Mouse (Mus musculus) heart, embryonic 10.5 days (tissue): Measurements from ENCODE around the gene Slc15a1. TPM values are rescaled to one million over a fixed set of nuclear protein-coding genes. Genes with fewer than 3 reads are reported as not detected.
A peak's percentile ranks its signal among the peaks of the same experiment; 100 is the strongest.

Experiments used
- DNase-seq: peaks from one replicate; pipeline ENCODE4 v3.0.0-alpha.2; 2017; ENCODE audit warnings: low spot score
- H3K27ac ChIP-seq: fragments of 300-500 bp; sonication (generic); 2 replicates; pipeline ENCODE4 v1.5.1; 2016; ENCODE audit warnings: mild to moderate bottlenecking
- H3K27me3 ChIP-seq: fragments of 300-500 bp; sonication (generic); 2 replicates; pipeline ENCODE4 v1.6.1; 2016; ENCODE audit warnings: mild to moderate bottlenecking; ENCODE audit not compliant: poor library complexity, insufficient read depth, severe bottlenecking
- H3K36me3 ChIP-seq: fragments of 300-500 bp; sonication (generic); 2 replicates; pipeline ENCODE4 v1.6.1; 2016; ENCODE audit warnings: mild to moderate bottlenecking, moderate library complexity
- H3K4me1 ChIP-seq: fragments of 300-500 bp; sonication (generic); 2 replicates; pipeline ENCODE4 v1.6.1; 2016; ENCODE audit warnings: mild to moderate bottlenecking
- H3K4me3 ChIP-seq: fragments of 300-500 bp; sonication (generic); 2 replicates; pipeline ENCODE4 v1.5.1; 2016; ENCODE audit warnings: mild to moderate bottlenecking, moderate library complexity
- H3K9me3 ChIP-seq: fragments of 300-500 bp; sonication (generic); 2 replicates; pipeline ENCODE4 v1.6.1; 2016; ENCODE audit warnings: mild to moderate bottlenecking, moderate library complexity
- WGBS: fragments of 180-500 bp; shearing (Covaris S2); methylation state at CpG from one replicate; pipeline ENCODE4 v1.1.7; 2016; 5-methylcytosine and 5-hydroxymethylcytosine counted together
- polyA plus RNA-seq: library from polyadenylated mRNA; unstranded; fragments of >200 nt; fragmentation: Nextera tagmentation; extraction: Ambion mirVana; gene quantifications from 2 replicates; pipeline ENCODE4 v1.2.1, GENCODE M21; 2016

Gene Slc15a1
- polyA plus RNA-seq, 1 experiment from 2014 or later: not detected

GRCm38 (mm10) chr14:121516881-121517280, 11.8 kb upstream of the Slc15a1 start:
- Histone ChIP-seq H3K4me3 (no peak overlapping the region), H3K27me3 (no peaks in the 10 kb centered on the region), H3K9me3 (no peaks in the 10 kb centered on the region), H3K27ac (no peak overlapping the region), H3K4me1 (peaks cover 12% of the 10 kb centered on the region), H3K36me3 (no peaks in the 10 kb centered on the region)
- DNase-seq: no peak
- 71% methylated on average over 5 of the region's 5 CpGs for WGBS

DNA sequence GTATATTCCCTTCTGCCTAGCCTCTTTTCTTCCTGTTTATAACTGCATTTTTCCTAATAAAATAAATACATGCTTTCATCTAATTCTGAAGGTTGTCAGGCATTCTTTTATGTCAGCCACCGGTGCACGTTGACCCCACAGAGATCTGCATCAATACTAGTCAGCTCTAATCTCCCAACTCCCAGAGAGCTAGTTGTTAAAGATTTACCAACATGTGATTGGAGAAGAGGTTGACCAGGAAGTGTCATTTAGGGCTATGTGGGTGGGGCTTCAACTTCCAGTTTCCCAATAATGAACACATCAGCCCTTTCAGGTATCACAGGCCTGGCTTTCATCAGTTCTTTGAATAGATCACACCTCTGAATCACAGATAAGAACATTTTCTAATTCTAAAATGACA, 3.9 kb upstream of the Slc15a1 start:
- 84% methylated on average over 2 of the region's 2 CpGs for WGBS
- H3K4me1 ChIP-seq: peaks cover 23% of the 10 kb centered on the region
- no peaks in the 10 kb centered on the region for H3K9me3 ChIP-seq
- H3K27ac ChIP-seq: no peak overlapping the region
- no peaks in the 10 kb centered on the region for H3K36me3 ChIP-seq
- H3K27me3 ChIP-seq: peaks cover 37% of the 10 kb centered on the region
- H3K4me3 ChIP-seq: no peak overlapping the region
- no peak for DNase-seq

- DNase-seq: no peak
- H3K36me3 ChIP-seq: no peaks in the 10 kb centered on the region
- WGBS: 7% methylated on average over 6 of the region's 6 CpGs
- H3K4me1 ChIP-seq: peaks cover 23% of the 10 kb centered on the region
- peaks cover 49% of the 10 kb centered on the region for H3K27me3 ChIP-seq
- H3K4me3 ChIP-seq: no peak overlapping the region
- H3K9me3 ChIP-seq: no peaks in the 10 kb centered on the region
- no peak overlapping the region for H3K27ac ChIP-seq
Observed at GRCm38 (mm10) chr14:121506336-121506735, 1.3 kb upstream of the Slc15a1 start.

DNA sequence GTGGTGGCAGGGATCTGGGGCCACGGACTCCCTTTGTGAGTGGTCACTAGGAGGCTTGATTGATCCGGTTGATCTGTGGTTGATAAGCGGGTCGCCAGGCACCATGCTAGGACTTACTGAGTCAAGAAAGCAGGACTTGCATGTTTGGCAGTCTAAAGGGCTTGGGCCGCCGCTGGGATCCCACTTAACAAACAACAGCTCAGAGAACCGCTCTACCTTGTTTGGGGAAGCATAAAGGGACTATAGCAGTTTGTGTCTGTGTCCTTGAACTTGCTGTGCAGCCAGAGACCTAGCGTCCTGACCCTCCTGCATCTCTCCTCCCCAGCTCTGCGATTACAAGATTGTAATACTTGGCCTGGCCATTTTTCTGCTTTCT, 421 bp upstream of the Slc15a1 start:
- 21% methylated on average over 9 of the region's 9 CpGs for WGBS
- H3K4me3 ChIP-seq: peak overlapping the region; percentile 46

DNA sequence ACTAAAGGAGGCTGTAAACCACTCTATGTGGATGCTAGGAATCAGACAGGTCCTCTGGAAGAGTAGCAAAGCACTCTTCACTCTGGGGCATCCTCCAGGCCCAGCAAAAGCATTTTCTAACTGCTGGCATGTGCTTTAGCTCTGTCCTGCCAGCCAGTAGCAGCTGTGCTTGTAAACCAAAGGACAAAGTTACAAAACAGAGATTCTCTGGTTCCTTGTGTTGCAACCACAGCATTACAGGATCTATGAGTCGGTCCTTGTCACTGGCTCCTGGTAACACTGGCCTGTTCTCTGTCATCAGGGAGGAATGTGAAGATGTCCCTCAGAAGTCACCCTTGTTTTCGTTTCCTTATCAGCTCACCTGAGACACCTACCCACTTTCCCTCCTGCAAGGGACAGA, 4.5 kb downstream of the Slc15a1 start:
- H3K4me3 ChIP-seq: no peak overlapping the region

More for the DNA sequence above, 421 bp upstream of the Slc15a1 start:
- Histone ChIP-seq H3K36me3 (no peaks in the 10 kb centered on the region), H3K27me3 (peaks cover 49% of the 10 kb centered on the region), H3K9me3 (no peaks in the 10 kb centered on the region), H3K4me1 (peaks cover 23% of the 10 kb centered on the region), H3K27ac (no peak overlapping the region)
- DNase-seq: no peak

GRCm38 (mm10) chr14:121499769-121500168, 5.3 kb downstream of the Slc15a1 start:
- WGBS: 68% methylated on average over 1 of the region's 1 CpGs
- peaks cover 5% of the 10 kb centered on the region for H3K4me1 ChIP-seq
- H3K27me3 ChIP-seq: peaks cover 27% of the 10 kb centered on the region
- no peaks in the 10 kb centered on the region for H3K36me3 ChIP-seq
- H3K4me3 ChIP-seq: no peak overlapping the region
- no peak for DNase-seq
- no peaks in the 10 kb centered on the region for H3K9me3 ChIP-seq
- no peak overlapping the region for H3K27ac ChIP-seq

More for the DNA sequence above, 4.5 kb downstream of the Slc15a1 start:
- H3K36me3 ChIP-seq: no peaks in the 10 kb centered on the region
- WGBS: 45% methylated on average over 2 of the region's 2 CpGs
- no peaks in the 10 kb centered on the region for H3K9me3 ChIP-seq
- H3K27ac ChIP-seq: no peak overlapping the region
- no peak for DNase-seq
- peaks cover 35% of the 10 kb centered on the region for H3K27me3 ChIP-seq
- H3K4me1 ChIP-seq: peaks cover 13% of the 10 kb centered on the region

DNA sequence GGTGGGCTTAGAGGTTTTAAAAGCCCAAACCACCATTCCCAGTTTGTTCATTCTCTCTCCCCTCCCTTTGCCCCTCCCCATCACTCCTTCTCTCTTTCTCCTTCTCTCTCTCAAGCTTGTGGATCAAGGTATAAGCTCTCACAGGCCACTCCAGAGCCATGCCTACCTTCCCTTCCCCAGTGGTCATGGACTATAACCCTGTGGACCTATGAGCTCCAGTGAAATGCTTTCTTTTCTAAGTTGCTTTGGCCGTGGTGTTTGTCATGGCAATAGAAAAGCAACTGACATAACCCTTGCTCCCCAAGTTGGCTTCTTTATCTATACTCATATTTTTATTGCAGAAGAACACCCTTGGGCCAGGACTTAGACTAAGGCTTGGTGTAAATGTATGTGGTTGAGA, 7.3 kb downstream of the Slc15a1 start:
- no peaks in the 10 kb centered on the region for H3K9me3 ChIP-seq

DNA sequence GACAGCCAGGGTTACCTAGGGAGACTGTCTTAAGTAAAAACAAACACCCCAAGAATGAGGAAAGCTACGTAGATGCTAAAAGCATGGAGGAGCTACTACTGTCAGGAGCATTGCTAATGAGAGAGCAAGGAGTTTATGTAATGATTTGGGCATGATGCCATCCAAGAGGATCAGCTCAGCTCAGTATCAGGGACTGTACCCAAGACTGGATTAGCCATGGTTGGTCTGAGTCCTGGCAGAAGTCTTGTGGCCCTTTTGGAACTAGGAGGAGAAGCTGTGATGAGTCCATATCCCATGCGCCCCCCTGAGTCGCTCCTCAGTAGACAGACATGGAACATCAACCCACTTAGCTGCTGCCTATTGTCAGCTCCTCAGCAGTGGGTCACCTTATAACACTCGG, 9.3 kb downstream of the Slc15a1 start:
- DNase-seq: no peak
- H3K27ac ChIP-seq: no peak overlapping the region
- H3K36me3 ChIP-seq: no peaks in the 10 kb centered on the region
- no peaks in the 10 kb centered on the region for H3K9me3 ChIP-seq
- H3K4me1 ChIP-seq: peaks cover 27% of the 10 kb centered on the region
- WGBS: 77% methylated on average over 4 of the region's 4 CpGs
- H3K27me3 ChIP-seq: 0 out of 2 replicates have a peak, but pooled peaks cover 7% of the 10 kb centered on the region
- H3K4me3 ChIP-seq: no peak overlapping the region

More for the DNA sequence above, 7.3 kb downstream of the Slc15a1 start:
- H3K27ac ChIP-seq: no peak overlapping the region
- H3K36me3 ChIP-seq: no peaks in the 10 kb centered on the region
- H3K27me3 ChIP-seq: peaks cover 7% of the 10 kb centered on the region; the same call in 1 of the 2 replicates
- 79% methylated on average over 1 of the region's 1 CpGs for WGBS
- H3K4me1 ChIP-seq: peaks cover 15% of the 10 kb centered on the region
- DNase-seq: no peak
- no peak overlapping the region for H3K4me3 ChIP-seq

DNA sequence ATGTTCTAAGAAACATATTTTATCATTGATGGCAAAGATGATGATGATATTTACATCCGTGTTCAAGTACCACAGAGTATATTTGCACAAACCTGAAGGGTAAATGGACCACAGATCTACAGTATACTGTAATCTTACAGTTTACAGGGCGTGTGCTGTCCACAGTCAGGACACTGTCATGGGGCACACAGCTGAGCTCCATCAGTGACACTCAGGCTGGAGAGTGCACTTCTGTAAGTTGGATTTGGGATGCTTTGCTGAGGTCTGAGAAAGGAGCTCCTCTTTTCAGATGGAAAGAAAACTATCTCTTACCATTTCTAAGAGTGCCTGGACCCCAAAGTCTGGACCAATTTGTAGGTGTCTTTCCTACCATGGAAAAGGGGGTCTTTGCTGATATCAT, 9.9 kb downstream of the Slc15a1 start:
- no peak overlapping the region for H3K4me3 ChIP-seq
- H3K4me1 ChIP-seq: peaks cover 27% of the 10 kb centered on the region
- no peaks in the 10 kb centered on the region for H3K9me3 ChIP-seq
- WGBS: 69% methylated on average over 2 of the region's 2 CpGs
- no peak for DNase-seq
- no peaks in the 10 kb centered on the region for H3K36me3 ChIP-seq
- no peak overlapping the region for H3K27ac ChIP-seq
- H3K27me3 ChIP-seq: 0 out of 2 replicates have a peak, but pooled peaks cover 7% of the 10 kb centered on the region

DNA sequence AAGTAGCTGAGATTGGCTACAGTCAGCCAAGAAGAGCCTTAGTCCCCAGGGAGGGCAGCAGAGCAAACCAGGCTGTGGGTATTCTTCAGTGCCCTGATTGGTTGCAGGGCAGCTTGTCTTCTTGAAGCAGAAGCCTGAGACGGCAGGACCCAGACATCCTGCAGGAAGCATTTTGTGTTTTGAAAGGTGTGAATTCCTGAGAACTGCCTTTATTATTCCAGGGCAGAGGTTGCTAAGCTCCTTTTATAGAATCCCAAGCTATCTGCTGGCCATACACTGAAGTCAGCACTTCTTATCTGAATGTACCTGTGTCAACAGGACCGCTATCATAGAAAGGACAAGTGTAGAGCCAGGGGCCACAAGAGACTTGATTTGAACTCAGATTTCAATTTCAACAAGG, 10.8 kb downstream of the Slc15a1 start:
- 30% methylated on average over 2 of the region's 2 CpGs for WGBS
- Histone ChIP-seq H3K9me3 (no peaks in the 10 kb centered on the region), H3K27ac (no peak overlapping the region), H3K4me3 (no peak overlapping the region), H3K27me3 (0 out of 2 replicates have a peak, but pooled peaks cover 7% of the 10 kb centered on the region), H3K4me1 (peaks cover 27% of the 10 kb centered on the region), H3K36me3 (no peaks in the 10 kb centered on the region)
- DNase-seq: no peak

GRCm38 (mm10) chr14:121493712-121494111, 11.3 kb downstream of the Slc15a1 start:
- WGBS: 53% methylated on average over 3 of the region's 3 CpGs
- 0 out of 2 replicates have a peak, but pooled peaks cover 7% of the 10 kb centered on the region for H3K27me3 ChIP-seq
- no peaks in the 10 kb centered on the region for H3K36me3 ChIP-seq
- no peak overlapping the region for H3K4me3 ChIP-seq
- DNase-seq: no peak
- H3K27ac ChIP-seq: no peak overlapping the region
- peaks cover 27% of the 10 kb centered on the region for H3K4me1 ChIP-seq
- no peaks in the 10 kb centered on the region for H3K9me3 ChIP-seq

DNA sequence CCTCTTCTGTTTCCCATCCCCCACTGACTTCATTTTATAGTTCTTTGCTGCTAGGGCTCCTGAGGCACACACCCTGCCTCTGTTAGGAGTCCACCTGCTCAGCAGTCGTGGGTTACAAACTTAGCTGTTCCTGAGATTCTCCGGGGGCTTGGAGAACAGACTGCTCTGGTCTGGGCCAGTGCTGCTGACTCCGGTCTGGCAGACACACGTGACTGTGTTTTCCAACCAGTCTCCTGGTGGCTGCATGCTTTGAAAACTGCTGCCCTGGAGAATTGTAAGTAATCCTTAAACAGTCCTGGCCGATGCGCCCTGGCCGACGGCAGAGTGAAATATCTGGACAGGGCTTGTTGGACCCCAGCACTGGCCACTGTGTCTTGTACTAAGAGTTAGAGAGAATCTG, 12.7 kb downstream of the Slc15a1 start:
- no peaks in the 10 kb centered on the region for H3K9me3 ChIP-seq

GRCm38 (mm10) chr14:121485722-121486121, 19.3 kb downstream of the Slc15a1 start:
- no peaks in the 10 kb centered on the region for H3K27me3 ChIP-seq
- 68% methylated on average over 1 of the region's 1 CpGs for WGBS
- DNase-seq: no peak
- no peaks in the 10 kb centered on the region for H3K9me3 ChIP-seq
- no peaks in the 10 kb centered on the region for H3K36me3 ChIP-seq
- no peak overlapping the region for H3K27ac ChIP-seq
- no peak overlapping the region for H3K4me3 ChIP-seq
- no peaks in the 10 kb centered on the region for H3K4me1 ChIP-seq

More for the DNA sequence above, 12.7 kb downstream of the Slc15a1 start:
- no peaks in the 10 kb centered on the region for H3K36me3 ChIP-seq
- peaks cover 27% of the 10 kb centered on the region for H3K4me1 ChIP-seq
- peak overlapping the region; percentile 2; the same call in 1 of the 2 replicates for H3K27ac ChIP-seq
- H3K27me3 ChIP-seq: 0 out of 2 replicates have a peak, but pooled peaks cover 7% of the 10 kb centered on the region
- WGBS: 62% methylated on average over 8 of the region's 8 CpGs
- DNase-seq: no peak
- H3K4me3 ChIP-seq: no peak overlapping the region

GRCm38 (mm10) chr14:121484436-121484835, 20.6 kb downstream of the Slc15a1 start:
- no peak overlapping the region for H3K27ac ChIP-seq

More at GRCm38 (mm10) chr14:121484436-121484835, 20.6 kb downstream of the Slc15a1 start:
- no peak for DNase-seq
- Histone ChIP-seq H3K36me3 (no peaks in the 10 kb centered on the region), H3K9me3 (no peaks in the 10 kb centered on the region), H3K4me1 (no peaks in the 10 kb centered on the region), H3K4me3 (no peak overlapping the region), H3K27me3 (no peaks in the 10 kb centered on the region)
- WGBS: 95% methylated on average over 3 of the region's 3 CpGs
